ENCODE assay signal across 8 mouse cellular contexts in genomic region chr15:79347165-79347844, GRCm38 (mm10). TPM values are rescaled to one million over a fixed set of nuclear protein-coding genes. Genes with fewer than 3 reads are reported as not detected.
DNase-seq lines count a peak whose midpoint lies in the region; ATAC-seq lines count a peak whose summit lies in the region.

No protein-coding gene starts in this region.

- peak overlapping the region; percentile 73 for H3K4me3 ChIP-seq in hindbrain, embryonic 12.5 days

- peaks cover 16% of the 10 kb centered on the region for H3K4me1 ChIP-seq in hindbrain, embryonic 12.5 days

- H3K9ac ChIP-seq in hindbrain, embryonic 12.5 days = peak overlapping the region; percentile 71

- H3K36me3 ChIP-seq in hindbrain, embryonic 12.5 days = no peaks in the 10 kb centered on the region

- H3K27ac ChIP-seq in hindbrain, embryonic 12.5 days = peak overlapping the region; percentile 83

- peak overlapping the region; percentile 98 for H3K4me2 ChIP-seq in hindbrain, embryonic 12.5 days (replicated peaks)

- peak; percentile 92 for ATAC-seq in hindbrain, embryonic 12.5 days (ENCODE audit: low FRiP score)

- DNase-seq in NIH3T3 (ENCODE audit: low read depth) = peak; percentile 96
- peak; percentile 74 for DNase-seq in cerebellum, adult 9-11 months
- DNase-seq in frontal cortex, postnatal 10 days (ENCODE audit: low spot score in 2 of 2) = peak; percentile 85 to 90
- DNase-seq in layer of hippocampus, postnatal 25 days (ENCODE audit: extremely low spot score in 1 of 2, low spot score in 1 of 2) = peak; percentile 75 to 77
- peak; percentile 95 for DNase-seq in lung, postnatal 14 days
- DNase-seq in ovary, postnatal 36 days (ENCODE audit: low spot score) = peak; percentile 84
- DNase-seq in thymus, postnatal 36 days = peak; percentile 93 to 94

- H3K9me3 ChIP-seq in hindbrain, embryonic 12.5 days (replicated peaks) = no peaks in the 10 kb centered on the region

- under 1% methylated on average over 59 of the region's 61 CpGs for WGBS in hindbrain, embryonic 12.5 days

- H3K27me3 ChIP-seq in hindbrain, embryonic 12.5 days = peaks cover 24% of the 10 kb centered on the region

RNA-seq across cellular contexts. Expression of gene Maff, which starts 0.9 kb away (rescaled TPM):
- polyA plus RNA-seq in hindbrain, embryonic 12.5 days (2016; fragmentation: Nextera tagmentation; extraction: Ambion mirVana) = 1.4 and 1.5 TPM in 2 replicates
- total RNA-seq in layer of hippocampus, postnatal 25 days (2021) = 1 to 10 TPM in 1 of 2 experiments, under 1 TPM in 1; 0.61 to 1.0 TPM

RNA-seq across cellular contexts. Expression of gene Pla2g6, which starts 19.1 kb away (rescaled TPM):
- 36.5 and 38.9 TPM in 2 replicates for polyA plus RNA-seq in hindbrain, embryonic 12.5 days (2016; fragmentation: Nextera tagmentation; extraction: Ambion mirVana)
- 10 to 100 TPM; 24.2 to 24.3 TPM for total RNA-seq in layer of hippocampus, postnatal 25 days (2021)

RNA-seq across cellular contexts. Expression of gene Tmem184b, which starts 56.1 kb away (rescaled TPM):
- polyA plus RNA-seq in hindbrain, embryonic 12.5 days (2016; fragmentation: Nextera tagmentation; extraction: Ambion mirVana) = 46.2 and 52.0 TPM in 2 replicates
- total RNA-seq in layer of hippocampus, postnatal 25 days (2021) = 10 to 100 TPM; 54.2 to 55.4 TPM

Comparison
In these comparisons a context has a peak if more than half of its experiments do, and no peak if none do; other contexts are left out.
1. Peak in every context shown above with its lines: DNase-seq, ATAC-seq, H3K4me3 ChIP-seq and H3K27ac ChIP-seq.